Mouse (Mus musculus) limb, embryonic 11.5 days (tissue): ENCODE results near the gene Prelid1. TPM values are rescaled to one million over a fixed set of nuclear protein-coding genes. Genes with fewer than 3 reads are reported as not detected.

Source experiments
- ATAC-seq: fragments of 200-750 bp; cut with Nextera tagmentation; 2 replicates; pipeline ENCODE4 v1.8.0; 2017; ENCODE audit warnings: low read depth; ENCODE audit not compliant: insufficient number of reproducible peaks, low FRiP score, low TSS enrichment
- DNase-seq: peaks from one replicate; pipeline ENCODE4 v3.0.0-alpha.2; 2015; ENCODE audit warnings: low spot score
- H3K27ac ChIP-seq: fragments of 300-500 bp; sonication (generic); replicated peaks from 2 replicates; pipeline ENCODE4 v1.5.1; 2014; ENCODE audit warnings: low read depth, mild to moderate bottlenecking, low read length
- H3K27me3 ChIP-seq: fragments of 300-500 bp; sonication (generic); 2 replicates; pipeline ENCODE4 v1.6.1; 2014; ENCODE audit warnings: mild to moderate bottlenecking, low read length, mixed read lengths; ENCODE audit not compliant: control insufficient read depth, insufficient read depth
- H3K36me3 ChIP-seq: fragments of 300-500 bp; sonication (generic); 2 replicates; pipeline ENCODE4 v1.6.1; 2014; ENCODE audit warnings: mild to moderate bottlenecking, low read length, moderate library complexity, mixed read lengths; ENCODE audit not compliant: control insufficient read depth, insufficient read depth
- H3K4me1 ChIP-seq: fragments of 300-500 bp; sonication (generic); 2 replicates; pipeline ENCODE4 v1.6.1; 2014; ENCODE audit warnings: low read length, mixed read lengths; ENCODE audit not compliant: control insufficient read depth, insufficient read depth
- H3K4me2 ChIP-seq: fragments of 300-500 bp; sonication (generic); 2 replicates; pipeline ENCODE4 v1.6.1; 2014; ENCODE audit warnings: low read depth, mild to moderate bottlenecking, moderate library complexity; ENCODE audit not compliant: severe bottlenecking
- H3K4me3 ChIP-seq: fragments of 300-500 bp; sonication (generic); 2 replicates; pipeline ENCODE4 v1.5.1; 2014; ENCODE audit warnings: low read depth, low read length
- H3K9ac ChIP-seq: fragments of 300-500 bp; sonication (generic); 2 replicates; pipeline ENCODE4 v1.6.1; 2014; ENCODE audit warnings: mild to moderate bottlenecking, low read length
- H3K9me3 ChIP-seq: fragments of 300-500 bp; sonication (generic); 2 replicates; pipeline ENCODE4 v1.6.1; 2016; ENCODE audit warnings: low read length; ENCODE audit not compliant: control insufficient read depth
- WGBS: fragments of 180-500 bp; shearing (Covaris S2); extraction: QIAGEN DNeasy Blood & Tissue Kit; methylation state at CpG from one replicate; pipeline ENCODE4 v1.1.7; 2014; 5-methylcytosine and 5-hydroxymethylcytosine counted together
- polyA plus RNA-seq: library from polyadenylated mRNA; unstranded; fragments of >200 nt; fragmentation: Nextera tagmentation; extraction: Ambion mirVana; gene quantifications from 2 replicates; pipeline ENCODE4 v1.2.1, GENCODE M21; 2014

Prelid1 gene
- polyA plus RNA-seq, 1 experiment from 2014 or later, result 451 TPM

GRCm38 (mm10) chr13:55314891-55315412 is 5.3 kb upstream of the Prelid1 start:
- 80% methylated on average over 2 of the region's 2 CpGs for WGBS
- peaks cover 30% of the 10 kb centered on the region for H3K36me3 ChIP-seq

GRCm38 (mm10) chr13:55318351-55318750 is 1.9 kb upstream of the Prelid1 start:
- no peak for DNase-seq
- 83% methylated on average over 3 of the region's 3 CpGs for WGBS
- Histone ChIP-seq H3K4me1 (peaks cover 13% of the 10 kb centered on the region; the same call in 1 of the 2 replicates), H3K9me3 (no peaks in the 10 kb centered on the region), H3K27ac (no peak overlapping the region), H3K4me2 (no peak overlapping the region), H3K36me3 (peaks cover 16% of the 10 kb centered on the region), H3K4me3 (no peak overlapping the region), H3K9ac (peak overlapping the region; percentile 4; the same call in 1 of the 2 replicates), H3K27me3 (no peaks in the 10 kb centered on the region)
- no peak for ATAC-seq

More at GRCm38 (mm10) chr13:55314891-55315412, 5.3 kb upstream of the Prelid1 start:
- H3K4me1 ChIP-seq, result no peaks in the 10 kb centered on the region
- no peaks in the 10 kb centered on the region for H3K27me3 ChIP-seq
- ATAC-seq (no peak), DNase-seq (no peak)
- H3K4me2 ChIP-seq, result no peak overlapping the region
- no peak overlapping the region for H3K27ac ChIP-seq
- H3K9me3 ChIP-seq, result no peaks in the 10 kb centered on the region
- no peak overlapping the region for H3K9ac ChIP-seq
- H3K4me3 ChIP-seq, result no peak overlapping the region

GRCm38 (mm10) chr13:55321434-55322129 is 1.3 kb downstream of the Prelid1 start, which contains the start of gene Rab24:
Rab24 (minus strand) TSS chr13:55321946.
- peak; percentile 80 for ATAC-seq
- H3K4me1 ChIP-seq, result peaks cover 13% of the 10 kb centered on the region; the same call in 1 of the 2 replicates
- WGBS, result under 1% methylated on average over 73 of the region's 73 CpGs
- peak; percentile 91 for DNase-seq
- H3K27me3 ChIP-seq, result no peaks in the 10 kb centered on the region
- no peak within 1 kb of the TSS; the same call in 1 of the 2 replicates for H3K27ac ChIP-seq
- H3K36me3 ChIP-seq, result peaks cover 11% of the 10 kb centered on the region
- peak within 1 kb of the TSS; percentile 91 for H3K9ac ChIP-seq
- peak within 1 kb of the TSS; percentile 96 for H3K4me3 ChIP-seq
- peak within 1 kb of the TSS; percentile 95 for H3K4me2 ChIP-seq
- no peaks in the 10 kb centered on the region for H3K9me3 ChIP-seq

GRCm38 (mm10) chr13:55322130-55322825 is 2.0 kb downstream of the Prelid1 start:
- 1% methylated on average over 31 of the region's 31 CpGs for WGBS
- Histone ChIP-seq H3K27ac (no peak overlapping the region), H3K4me3 (peak overlapping the region; percentile 96), H3K9ac (peak overlapping the region; percentile 91), H3K36me3 (peaks cover 15% of the 10 kb centered on the region), H3K27me3 (no peaks in the 10 kb centered on the region), H3K4me2 (peak overlapping the region; percentile 95), H3K4me1 (peaks cover 13% of the 10 kb centered on the region; the same call in 1 of the 2 replicates), H3K9me3 (no peaks in the 10 kb centered on the region)
- ATAC-seq (no peak), DNase-seq (peak; percentile 51)

- Histone ChIP-seq H3K4me1 (peaks cover 22% of the 10 kb centered on the region), H3K27me3 (no peaks in the 10 kb centered on the region), H3K27ac (no peak overlapping the region), H3K4me2 (no peak overlapping the region), H3K9me3 (no peaks in the 10 kb centered on the region), H3K9ac (no peak overlapping the region), H3K36me3 (peaks cover 15% of the 10 kb centered on the region), H3K4me3 (no peak overlapping the region)
- 89% methylated on average over 11 of the region's 11 CpGs for WGBS
- ATAC-seq (no peak), DNase-seq (no peak)
Measured at GRCm38 (mm10) chr13:55325596-55325995, 5.3 kb downstream of the Prelid1 start.

GRCm38 (mm10) chr13:55327169-55327568 is 6.9 kb downstream of the Prelid1 start:
- WGBS, result 55% methylated on average over 4 of the region's 4 CpGs
- H3K9ac ChIP-seq, result no peak overlapping the region
- no peaks in the 10 kb centered on the region for H3K9me3 ChIP-seq
- ATAC-seq, result no peak
- no peak overlapping the region for H3K4me3 ChIP-seq
- H3K4me2 ChIP-seq, result no peak overlapping the region
- no peak overlapping the region for H3K27ac ChIP-seq
- no peaks in the 10 kb centered on the region for H3K27me3 ChIP-seq
- no peak for DNase-seq
- H3K4me1 ChIP-seq, result peaks cover 21% of the 10 kb centered on the region
- H3K36me3 ChIP-seq, result peaks cover 15% of the 10 kb centered on the region

GRCm38 (mm10) chr13:55327633-55328032 is 7.3 kb downstream of the Prelid1 start:
- peaks cover 15% of the 10 kb centered on the region for H3K36me3 ChIP-seq
- ATAC-seq, result no peak
- H3K4me2 ChIP-seq, result no peak overlapping the region
- DNase-seq, result peak; percentile 88
- H3K9ac ChIP-seq, result no peak overlapping the region
- H3K27ac ChIP-seq, result no peak overlapping the region
- WGBS, result 65% methylated on average over 8 of the region's 8 CpGs
- H3K4me3 ChIP-seq, result no peak overlapping the region
- peaks cover 20% of the 10 kb centered on the region for H3K4me1 ChIP-seq
- H3K9me3 ChIP-seq, result no peaks in the 10 kb centered on the region
- no peaks in the 10 kb centered on the region for H3K27me3 ChIP-seq

- DNase-seq (no peak), ATAC-seq (no peak)
- Histone ChIP-seq H3K4me1 (peaks cover 16% of the 10 kb centered on the region), H3K27me3 (no peaks in the 10 kb centered on the region), H3K4me2 (peak overlapping the region; percentile 94; the same call in 1 of the 2 replicates), H3K4me3 (no peak overlapping the region), H3K27ac (no peak overlapping the region), H3K9ac (no peak overlapping the region), H3K9me3 (no peaks in the 10 kb centered on the region), H3K36me3 (peaks cover 15% of the 10 kb centered on the region)
- 84% methylated on average over 6 of the region's 6 CpGs for WGBS
Measured at GRCm38 (mm10) chr13:55328171-55328570, 7.9 kb downstream of the Prelid1 start.
